Mouse (Mus musculus): ENCODE measurements around the gene Oosp1. TPM values are rescaled to one million over a fixed set of nuclear protein-coding genes. Genes with fewer than 3 reads are reported as not detected.

Oosp1 gene
- not detected in 2 replicates for total RNA-seq (2012; rRNA removed)
- polyA plus RNA-seq (2012; ENCODE audit: insufficient read depth in 1 of 2, insufficient read length in 2 of 2, low read depth in 1 of 2, low replicate concordance in 2 of 2, missing spikeins in 1 of 2): not detected

DNA sequence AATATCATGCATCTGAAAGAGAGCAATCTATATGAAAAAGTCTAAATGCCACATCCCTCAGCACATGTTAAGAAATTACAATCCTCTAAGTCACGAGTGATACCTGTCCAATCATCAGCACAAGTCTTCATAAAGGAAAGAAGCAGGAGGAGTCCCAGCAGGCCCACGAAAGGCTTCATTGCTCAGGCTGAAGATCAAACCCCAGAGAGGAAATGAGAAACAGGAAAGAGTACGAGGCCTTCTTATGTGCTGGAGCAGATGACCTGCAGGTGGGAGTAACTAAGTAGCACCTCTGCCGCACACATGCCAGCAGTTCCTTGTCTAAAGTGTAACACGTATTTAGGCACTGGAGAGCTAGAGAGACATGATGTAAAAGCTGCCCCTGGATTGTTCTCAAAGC lies at the start of gene Oosp1:
Gene Oosp1 (minus strand): TSS at position 312 of the 400 bp plus-strand sequence.
- H3K9ac ChIP-seq (ENCODE audit: control insufficient read depth, low read depth, low read length, poor library complexity, severe bottlenecking): no peak within 1 kb of the TSS
- no peak within 1 kb of the TSS for H3K4me3 ChIP-seq (ENCODE audit: control insufficient read depth in 1 of 2, insufficient read depth in 1 of 2, low read depth in 2 of 2, low read length in 2 of 2)
- H3K4me1 ChIP-seq (ENCODE audit: control insufficient read depth in 1 of 2, insufficient read depth in 2 of 2, low read length in 2 of 2): no peaks in the 10 kb centered on the region
- H3K27ac ChIP-seq (ENCODE audit: control insufficient read depth, low read depth, low read length): no peak within 1 kb of the TSS
- TF ChIP-seq EP300 (IDR thresholded peaks at IDR 0.05; ENCODE audit: low read depth in 1 of 2, low read length in 2 of 2) (no peak), ELF1 (IDR thresholded peaks at IDR 0.05; ENCODE audit: low read depth, low read length) (no peak), MXI1 (IDR thresholded peaks at IDR 0.05; ENCODE audit: low read depth, low read length) (no peak), CHD1 (IDR thresholded peaks at IDR 0.05; ENCODE audit: low read depth, low read length) (no peak), ETS1 (IDR thresholded peaks at IDR 0.05; ENCODE audit: low read depth, low read length) (no peak), CHD2 (IDR thresholded peaks at IDR 0.05; ENCODE audit: low read length) (no peak), BHLHE40 (IDR thresholded peaks at IDR 0.05; ENCODE audit: borderline replicate concordance, low read depth, low read length) (no peak), TBP (IDR thresholded peaks at IDR 0.05; ENCODE audit: low read depth, low read length) (no peak)
- H3K79me2 ChIP-seq (ENCODE audit: control insufficient read depth, insufficient read depth, low read length, poor library complexity): no peaks in the 10 kb centered on the region
- DNase-seq (ENCODE audit: low read depth, low spot score): no peak
- peaks cover 1 to 13% of the 10 kb centered on the region in 2 experiments for H3K27me3 ChIP-seq (ENCODE audit: control insufficient read depth in 1 of 2, insufficient read depth in 2 of 2, low read length in 2 of 2)
- H3K36me3 ChIP-seq (ENCODE audit: control insufficient read depth in 1 of 2, insufficient read depth in 2 of 2, low read length in 2 of 2): no peaks in the 10 kb centered on the region
- H3K9me3 ChIP-seq (replicated peaks; ENCODE audit: insufficient read depth, low read length): no peaks in the 10 kb centered on the region

DNA sequence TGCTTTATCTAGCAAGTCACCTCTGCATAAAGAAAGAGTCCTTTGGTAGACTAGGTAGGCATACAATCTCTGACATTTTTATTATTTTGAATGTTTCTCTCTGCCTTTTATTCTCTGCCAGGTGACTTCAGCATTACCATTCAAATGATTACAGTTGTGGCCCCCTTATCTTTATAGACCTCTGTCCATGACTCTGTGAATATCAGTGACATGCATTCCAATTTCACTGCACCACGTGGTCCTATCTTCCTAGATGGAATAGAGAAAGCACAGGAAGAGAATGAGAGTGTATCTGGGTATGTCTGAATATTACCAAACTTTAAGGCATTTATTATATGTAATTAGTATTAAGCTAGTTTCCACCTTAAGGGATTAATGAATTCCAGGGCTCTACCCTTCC lies 45.5 kb upstream of the Oosp1 start:
- Histone ChIP-seq H3K4me3 (ENCODE audit: control insufficient read depth in 1 of 2, insufficient read depth in 1 of 2, low read depth in 2 of 2, low read length in 2 of 2) (no peak overlapping the region), H3K27ac (ENCODE audit: control insufficient read depth, low read depth, low read length) (no peak overlapping the region), H3K9ac (ENCODE audit: control insufficient read depth, low read depth, low read length, poor library complexity, severe bottlenecking) (no peak overlapping the region), H3K79me2 (ENCODE audit: control insufficient read depth, insufficient read depth, low read length, poor library complexity) (no peaks in the 10 kb centered on the region), H3K4me1 (ENCODE audit: control insufficient read depth in 1 of 2, insufficient read depth in 2 of 2, low read length in 2 of 2) (no peaks in the 10 kb centered on the region), H3K27me3 (ENCODE audit: control insufficient read depth in 1 of 2, insufficient read depth in 2 of 2, low read length in 2 of 2) (peaks cover 2 to 3% of the 10 kb centered on the region in 2 experiments; a peak in 2 of 4 replicates), H3K36me3 (ENCODE audit: control insufficient read depth in 1 of 2, insufficient read depth in 2 of 2, low read length in 2 of 2) (no peaks in the 10 kb centered on the region), H3K9me3 (replicated peaks; ENCODE audit: insufficient read depth, low read length) (no peaks in the 10 kb centered on the region)
- peak; percentile 59; the same call in 1 of the 2 replicates for TF ChIP-seq USF1 (IDR thresholded peaks at IDR 0.05; ENCODE audit: low read depth, low read length)
- TF ChIP-seq TBP (IDR thresholded peaks at IDR 0.05; ENCODE audit: low read depth, low read length): no peak
- DNase-seq (ENCODE audit: low read depth, low spot score): no peak

DNA sequence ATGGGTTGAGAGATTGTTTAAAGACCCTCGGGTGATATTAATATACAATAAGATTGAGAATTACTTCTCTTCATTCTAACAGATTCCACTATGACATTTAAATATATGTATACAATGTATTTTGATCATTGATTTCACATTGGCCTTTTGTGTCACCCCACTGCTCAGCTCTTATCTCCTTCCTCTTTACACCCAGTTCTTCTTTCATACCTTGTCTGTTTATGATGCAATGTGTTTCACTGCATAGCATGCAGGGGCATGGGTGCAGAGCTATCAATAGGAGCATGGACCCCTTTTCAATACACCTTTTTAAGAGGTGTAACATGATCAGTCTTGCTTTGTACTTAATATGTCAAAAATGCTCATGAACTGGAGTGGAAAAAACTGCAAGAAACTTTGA lies 39.3 kb upstream of the Oosp1 start:
- Histone ChIP-seq H3K36me3 (ENCODE audit: control insufficient read depth in 1 of 2, insufficient read depth in 2 of 2, low read length in 2 of 2) (peaks cover 0 to 12% of the 10 kb centered on the region in 2 experiments; a peak in 2 of 4 replicates), H3K4me1 (ENCODE audit: control insufficient read depth in 1 of 2, insufficient read depth in 2 of 2, low read length in 2 of 2) (peaks cover 13 to 16% of the 10 kb centered on the region in 2 experiments), H3K27ac (ENCODE audit: control insufficient read depth, low read depth, low read length) (no peak overlapping the region), H3K9me3 (replicated peaks; ENCODE audit: insufficient read depth, low read length) (no peaks in the 10 kb centered on the region), H3K4me3 (ENCODE audit: control insufficient read depth in 1 of 2, insufficient read depth in 1 of 2, low read depth in 2 of 2, low read length in 2 of 2) (no peak overlapping the region), H3K9ac (ENCODE audit: control insufficient read depth, low read depth, low read length, poor library complexity, severe bottlenecking) (no peak overlapping the region), H3K79me2 (ENCODE audit: control insufficient read depth, insufficient read depth, low read length, poor library complexity) (no peaks in the 10 kb centered on the region), H3K27me3 (ENCODE audit: control insufficient read depth in 1 of 2, insufficient read depth in 2 of 2, low read length in 2 of 2) (no peaks in the 10 kb centered on the region)
- TF ChIP-seq SIN3A (IDR thresholded peaks at IDR 0.05; ENCODE audit: low read length) (no peak), MXI1 (IDR thresholded peaks at IDR 0.05; ENCODE audit: low read depth, low read length) (no peak), TCF12 (IDR thresholded peaks at IDR 0.05; ENCODE audit: low read depth, low read length) (peak; percentile 51; the same call in 1 of the 2 replicates), RCOR1 (IDR thresholded peaks at IDR 0.05; ENCODE audit: low read depth, low read length) (0 out of 2 replicates have a peak, but pooled peaks have one; percentile 15), EP300 (IDR thresholded peaks at IDR 0.05; ENCODE audit: low read depth in 1 of 2, low read length in 2 of 2) (peak; percentile 38 to 74; a peak in 2 of 4 replicates), GATA1 (IDR thresholded peaks at IDR 0.05; ENCODE audit: low read depth, low read length) (peak; percentile 55), ETS1 (IDR thresholded peaks at IDR 0.05; ENCODE audit: low read depth, low read length) (peak; percentile 32; the same call in 1 of the 2 replicates)
- DNase-seq (ENCODE audit: low read depth, low spot score): peak; percentile 37
